Mouse (Mus musculus) G1E (cell line): ENCODE measurements around the gene Zfp13. TPM values are rescaled to one million over a fixed set of nuclear protein-coding genes. Genes with fewer than 3 reads are reported as not detected.

Source experiments
- ATAC-seq: 2 replicates; pipeline ENCODE4 v1.8.0; 2016; ENCODE audit warnings: mild to moderate bottlenecking; ENCODE audit not compliant: insufficient number of reproducible peaks, poor library complexity, low FRiP score, severe bottlenecking; ENCODE audit errors: extremely low read depth
- DNase-seq: peaks from one replicate; pipeline ENCODE4 v3.0.0; 2012; ENCODE audit warnings: low spot score
- H3K27me3 ChIP-seq: 2 replicates; pipeline ENCODE4 v1.6.1; 2012; ENCODE audit warnings: mild to moderate bottlenecking, low read length, inconsistent platforms; ENCODE audit not compliant: insufficient read depth
- H3K36me3 ChIP-seq: replicated peaks from 2 replicates; pipeline ENCODE3; 2012; ENCODE audit warnings: mild to moderate bottlenecking, inconsistent platforms
- H3K4me1 ChIP-seq: 2 replicates; pipeline ENCODE4 v1.6.1; 2012; ENCODE audit warnings: low read depth, low read length, inconsistent platforms, mixed read lengths; ENCODE audit not compliant: insufficient read depth
- H3K4me3 ChIP-seq: 2 replicates; pipeline ENCODE4 v1.5.1; 2012; ENCODE audit warnings: low read depth, mild to moderate bottlenecking, inconsistent platforms, low read length, moderate library complexity, mixed read lengths
- H3K9me3 ChIP-seq: replicated peaks from 2 replicates; pipeline ENCODE4 v1.6.1; 2012; ENCODE audit warnings: inconsistent platforms
- CTCF ChIP-seq: IDR thresholded peaks from 2 replicates; pipeline ENCODE4 v1.5.1; 2012; ENCODE audit warnings: low read depth, low read length, inconsistent platforms, mixed read lengths
- GATA1 ChIP-seq: IDR thresholded peaks from 2 replicates; pipeline ENCODE4 v1.6.1; 2012; ENCODE audit warnings: borderline replicate concordance, low read length, inconsistent platforms, mixed read lengths
- GATA2 ChIP-seq: IDR thresholded peaks from 2 replicates; pipeline ENCODE4 v1.6.1; 2012; ENCODE audit warnings: low read depth, low read length, inconsistent platforms, borderline replicate concordance
- POLR2AphosphoS5 ChIP-seq: IDR thresholded peaks from 2 replicates; pipeline ENCODE4 v1.6.1; 2012; ENCODE audit warnings: low read depth, low read length, inconsistent platforms; ENCODE audit not compliant: insufficient replicate concordance
- TAL1 ChIP-seq: conservative IDR thresholded peaks from 2 replicates; pipeline ENCODE4 v1.6.1; 2012; ENCODE audit warnings: low read depth, low read length, inconsistent platforms, mixed read lengths
- polyA plus RNA-seq: library from polyadenylated mRNA; stranded (reverse); fragments of >175 nt; gene quantifications from 2 replicates; pipeline ENCODE4 v1.2.3, GENCODE M21; 2012
- total RNA-seq, 2 experiments: library from RNA; stranded (forward) in 1 of 2; stranded (reverse) in 1 of 2; fragments of 200-1000 nt in 1 of 2; fragments of >200 nt in 1 of 2; fragmentation: Nextera tagmentation in 1 of 2; gene quantifications; 2 replicates each; pipeline ENCODE4 v1.2.3; 2014 to 2017

Zfp13 gene
- total and polyA plus RNA-seq, 3 experiments, result 0.12 TPM; not detected in 2

DNA sequence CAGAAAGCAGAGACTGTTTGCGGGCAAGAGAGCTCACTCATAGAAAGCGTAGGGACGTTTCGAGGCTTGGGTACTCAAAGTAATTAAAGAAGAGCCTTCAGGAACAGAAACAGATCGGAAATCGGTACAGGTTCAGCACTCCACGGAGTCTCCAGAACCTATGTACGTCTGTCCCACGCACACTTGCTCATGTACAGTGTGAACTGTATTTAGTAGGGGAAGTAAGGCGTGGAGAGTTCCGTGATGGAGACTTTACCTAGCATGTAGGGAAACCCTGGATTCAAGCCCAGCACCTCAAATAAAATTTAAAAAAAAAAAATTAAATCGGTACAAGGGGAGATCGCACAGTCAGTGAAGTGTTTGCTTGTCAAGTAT lies 6.4 kb downstream of the Zfp13 start:
- Histone ChIP-seq H3K36me3 (no peaks in the 10 kb centered on the region), H3K27me3 (no peaks in the 10 kb centered on the region), H3K9me3 (no peaks in the 10 kb centered on the region), H3K4me1 (peaks cover 12% of the 10 kb centered on the region), H3K4me3 (peak overlapping the region; percentile 64)
- DNase-seq (no peak), ATAC-seq (no peak)
- TF ChIP-seq CTCF (no peak), GATA2 (no peak), GATA1 (no peak), POLR2AphosphoS5 (no peak), TAL1 (no peak)

DNA sequence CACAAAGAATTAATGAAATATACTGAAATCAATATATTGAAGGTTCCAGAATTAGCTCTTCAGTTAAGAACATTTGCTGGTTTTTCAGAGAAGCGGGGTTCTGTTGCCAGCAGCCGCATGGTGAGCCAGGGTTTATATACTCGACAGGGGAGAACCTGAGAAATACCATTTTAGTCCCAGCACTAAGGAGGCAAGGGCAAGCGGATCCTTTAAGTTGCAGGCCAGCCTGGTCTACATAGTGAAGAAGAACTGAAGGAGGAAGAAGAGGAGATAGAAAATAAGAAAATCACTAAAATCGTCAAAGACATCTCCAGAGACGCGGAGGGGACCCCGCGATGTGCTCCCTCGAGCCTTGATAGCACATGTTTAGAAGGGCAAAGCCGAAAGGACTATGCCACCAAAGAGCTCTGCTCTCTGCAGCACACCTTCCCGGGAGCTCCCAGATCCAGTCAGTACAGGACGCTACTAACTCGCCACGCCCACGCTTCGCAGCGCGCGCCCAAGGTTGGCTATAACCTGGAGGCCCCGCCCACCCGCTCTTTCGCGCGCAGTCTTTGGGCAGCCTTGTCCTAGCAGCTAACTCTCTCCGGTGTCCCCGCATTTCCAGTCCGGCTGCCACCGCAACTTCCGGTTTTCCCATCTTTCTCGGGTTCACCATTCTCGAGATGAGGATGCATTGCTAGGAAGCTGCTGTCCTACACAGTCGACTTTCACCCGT lies 6.9 kb downstream of the Zfp13 start:
- Histone ChIP-seq H3K27me3 (no peaks in the 10 kb centered on the region; the same call in 1 of the 2 replicates), H3K4me3 (peak overlapping the region; percentile 64)

DNA sequence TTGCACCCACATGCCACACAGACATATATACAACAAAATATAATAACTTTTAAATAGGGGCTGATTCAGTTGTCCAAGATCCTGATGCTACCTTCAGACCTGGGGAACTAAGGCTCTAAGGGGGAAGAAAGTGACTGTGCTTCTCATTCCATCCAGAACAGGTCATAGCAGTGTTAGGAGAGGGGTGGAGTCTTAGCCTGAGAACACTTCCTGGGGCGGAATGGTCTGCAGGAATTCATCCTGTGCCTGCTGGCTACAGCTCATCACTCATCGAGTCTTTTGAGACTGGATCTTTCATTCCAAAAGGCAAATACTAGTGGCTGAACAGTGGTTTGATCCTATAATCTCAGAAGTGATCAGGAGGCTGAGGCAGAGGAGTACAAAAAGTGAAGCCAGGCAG lies 12.0 kb downstream of the Zfp13 start:
- H3K9me3 ChIP-seq, result no peaks in the 10 kb centered on the region
- no peak for ATAC-seq
- TF ChIP-seq TAL1 (no peak), POLR2AphosphoS5 (no peak), GATA1 (no peak), CTCF (no peak), GATA2 (no peak)
- no peak for DNase-seq
- H3K4me1 ChIP-seq, result peaks cover 1% of the 10 kb centered on the region; the same call in 1 of the 2 replicates
- peaks cover 20% of the 10 kb centered on the region for H3K27me3 ChIP-seq
- no peaks in the 10 kb centered on the region for H3K36me3 ChIP-seq
- H3K4me3 ChIP-seq, result no peak overlapping the region

More for the DNA sequence above, 6.9 kb downstream of the Zfp13 start:
- ATAC-seq (peak; percentile 94), DNase-seq (peak; percentile 63)
- Histone ChIP-seq H3K4me1 (peaks cover 9% of the 10 kb centered on the region), H3K36me3 (no peaks in the 10 kb centered on the region), H3K9me3 (no peaks in the 10 kb centered on the region)
- TF ChIP-seq POLR2AphosphoS5 (no peak), CTCF (no peak), GATA1 (no peak), TAL1 (no peak), GATA2 (no peak)

DNA sequence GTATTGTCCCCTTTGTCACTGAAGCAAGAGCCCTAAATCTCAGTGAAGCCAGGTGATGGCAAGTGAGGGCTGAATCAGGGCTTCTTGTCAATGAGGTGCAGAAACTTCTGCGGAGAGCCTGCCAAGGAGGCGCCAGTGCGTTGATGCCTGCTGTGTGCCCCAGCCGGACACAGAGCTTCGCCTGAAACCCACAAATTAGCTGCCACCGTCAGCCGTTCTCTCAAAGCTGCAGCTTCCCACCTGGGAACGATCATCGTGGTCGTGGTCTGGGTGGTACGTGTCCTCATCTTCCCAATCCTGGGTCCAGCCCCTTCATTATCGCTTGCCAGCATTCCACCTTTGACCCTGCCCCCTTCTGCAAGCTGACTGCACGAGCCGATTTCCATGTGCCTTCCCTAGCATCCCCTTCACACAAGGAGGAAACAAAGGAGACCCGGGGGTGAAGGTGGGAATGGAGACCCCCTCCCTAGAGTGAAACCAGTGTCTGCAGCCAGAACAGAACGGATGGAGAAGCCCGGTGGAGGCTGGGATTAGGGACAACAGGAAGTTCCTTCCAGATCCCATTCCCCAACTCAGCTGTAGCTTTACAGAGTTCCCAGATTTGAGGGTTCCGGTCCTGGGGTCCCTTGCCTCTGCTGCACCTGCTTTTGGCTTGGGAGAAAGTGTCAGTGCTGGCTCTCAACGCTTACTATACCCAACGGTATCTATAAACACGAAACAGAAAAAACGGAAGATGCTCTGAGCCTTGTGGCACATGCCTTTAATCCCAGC lies 13.4 kb downstream of the Zfp13 start:
- ATAC-seq (no peak), DNase-seq (no peak)
- H3K27me3 ChIP-seq, result peaks cover 23% of the 10 kb centered on the region

DNA sequence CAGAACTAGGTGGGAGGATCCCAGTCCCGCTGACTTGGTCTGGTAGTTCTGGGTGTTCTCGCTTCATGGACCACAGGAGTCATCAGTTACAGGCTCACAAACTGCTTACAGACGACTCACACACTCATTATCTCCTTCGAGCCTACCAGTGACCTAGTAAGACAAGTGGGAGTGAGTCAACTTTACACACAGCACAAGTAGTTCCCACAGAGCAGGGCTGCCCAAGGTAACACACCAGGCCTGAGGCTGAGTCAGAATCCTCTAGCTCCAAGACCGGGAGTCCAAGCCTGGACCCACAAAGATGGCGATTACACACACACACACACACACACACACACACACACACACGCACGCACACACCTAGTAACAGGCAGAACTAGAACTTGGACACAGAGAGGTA lies 14.5 kb downstream of the Zfp13 start:
- no peaks in the 10 kb centered on the region for H3K36me3 ChIP-seq
- H3K4me3 ChIP-seq, result no peak overlapping the region
- TF ChIP-seq TAL1 (no peak), GATA1 (no peak), CTCF (no peak), GATA2 (no peak), POLR2AphosphoS5 (no peak)
- DNase-seq (no peak), ATAC-seq (no peak)
- H3K9me3 ChIP-seq, result no peaks in the 10 kb centered on the region
- no peaks in the 10 kb centered on the region for H3K4me1 ChIP-seq
- peaks cover 34% of the 10 kb centered on the region for H3K27me3 ChIP-seq

More for the DNA sequence above, 13.4 kb downstream of the Zfp13 start:
- H3K4me1 ChIP-seq, result no peaks in the 10 kb centered on the region
- H3K36me3 ChIP-seq, result no peaks in the 10 kb centered on the region
- TF ChIP-seq TAL1 (no peak), GATA1 (no peak), GATA2 (no peak), CTCF (no peak), POLR2AphosphoS5 (no peak)
- H3K9me3 ChIP-seq, result no peaks in the 10 kb centered on the region
- no peak overlapping the region for H3K4me3 ChIP-seq

DNA sequence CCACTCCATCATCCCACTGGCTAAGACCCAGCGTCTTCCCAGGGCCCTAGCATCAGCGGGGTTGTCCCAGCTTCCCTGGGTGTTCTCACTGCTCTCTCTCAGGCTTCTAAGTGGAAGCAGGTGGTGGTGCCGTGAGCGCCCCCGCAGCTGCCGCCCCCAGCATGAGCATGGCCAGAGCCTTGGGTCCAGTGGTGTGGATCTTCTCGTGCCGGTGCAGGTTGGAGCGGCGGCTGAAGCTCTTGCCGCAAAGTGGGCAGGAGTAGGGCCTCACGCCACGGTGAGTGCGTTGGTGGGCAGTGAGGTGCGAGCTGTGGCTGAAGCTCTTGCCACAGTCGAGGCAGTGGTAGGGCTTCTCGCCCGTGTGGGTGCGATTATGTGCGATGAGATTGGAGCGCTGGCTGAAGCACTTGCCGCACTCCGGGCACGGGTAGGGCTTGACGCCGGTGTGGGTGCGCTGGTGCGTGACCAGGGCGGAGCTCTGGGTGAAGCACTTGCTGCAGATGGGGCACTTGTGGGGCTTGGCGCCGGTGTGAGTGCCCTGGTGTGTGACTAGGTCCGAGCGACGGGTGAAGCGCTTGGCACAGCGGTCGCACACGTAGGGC lies 23.2 kb downstream of the Zfp13 start:
- DNase-seq, result no peak
- Histone ChIP-seq H3K4me1 (peaks cover 2% of the 10 kb centered on the region; the same call in 1 of the 2 replicates), H3K9me3 (no peaks in the 10 kb centered on the region), H3K36me3 (no peaks in the 10 kb centered on the region), H3K27me3 (peaks cover 32% of the 10 kb centered on the region), H3K4me3 (no peak overlapping the region)
- TF ChIP-seq TAL1 (no peak), CTCF (no peak), GATA1 (no peak), GATA2 (no peak), POLR2AphosphoS5 (no peak)
- ATAC-seq, result no peak
